Mouse (Mus musculus): Measurements from ENCODE around the gene Gm45140. TPM values are rescaled to one million over a fixed set of nuclear protein-coding genes. Genes with fewer than 3 reads are reported as not detected.
"Not testable (repeated sequence)": the region's sequence is repeated elsewhere in the genome, so short reads cannot be mapped to it uniquely, and the experiment has no call there.

Gene Gm45140
- total and polyA plus RNA-seq, 3 experiments = 9.9 to 26.2 TPM; not detected in 1

- no peak overlapping the region for H3K27ac ChIP-seq (ENCODE audit: control insufficient read depth, low read depth, low read length)
- H3K9ac ChIP-seq (ENCODE audit: control insufficient read depth, low read depth, low read length, poor library complexity, severe bottlenecking) = no peak overlapping the region
- no peaks in the 10 kb centered on the region for H3K79me2 ChIP-seq (ENCODE audit: control insufficient read depth, insufficient read depth, low read length, poor library complexity)
- H3K36me3 ChIP-seq (ENCODE audit: control insufficient read depth in 1 of 2, insufficient read depth in 2 of 2, low read length in 2 of 2) = no peaks in the 10 kb centered on the region
- no peak overlapping the region for H3K4me3 ChIP-seq (ENCODE audit: control insufficient read depth in 1 of 2, insufficient read depth in 1 of 2, low read depth in 2 of 2, low read length in 2 of 2)
- H3K27me3 ChIP-seq (ENCODE audit: control insufficient read depth in 1 of 2, insufficient read depth in 2 of 2, low read length in 2 of 2) = no peaks in the 10 kb centered on the region; a peak in 1 of 4 replicates
- TF ChIP-seq MAFK (IDR thresholded peaks at IDR 0.05; ENCODE audit: borderline replicate concordance, low read depth, low read length) (no peak), ZC3H11A (IDR thresholded peaks at IDR 0.05; ENCODE audit: low read depth, low read length) (peak; percentile 29; the same call in 1 of the 2 replicates), JUND (IDR thresholded peaks at IDR 0.05; ENCODE audit: low read depth, low read length) (no peak), CTCF (IDR thresholded peaks at IDR 0.05 in 2 of 3, conservative IDR thresholded peaks at IDR 0.05 in 1 of 3; ENCODE audit: control insufficient read depth in 1 of 3, insufficient read depth in 1 of 3, low read depth in 2 of 3, low read length in 3 of 3, poor library complexity in 1 of 3, severe bottlenecking in 1 of 3) (peak in 1 of 3 experiments; percentile 35; a peak in 2 of 6 replicates), RAD21 (IDR thresholded peaks at IDR 0.05; ENCODE audit: low read depth, low read length) (peak; percentile 37)
- peaks cover 0 to 2% of the 10 kb centered on the region in 2 experiments; a peak in 1 of 4 replicates for H3K4me1 ChIP-seq (ENCODE audit: control insufficient read depth in 1 of 2, insufficient read depth in 2 of 2, low read length in 2 of 2)
- DNase-seq (ENCODE audit: low read depth, low spot score) = no peak
- no peaks in the 10 kb centered on the region for H3K9me3 ChIP-seq (replicated peaks; ENCODE audit: insufficient read depth, low read length)
Observed at GRCm38 (mm10) chr6:87770626-87771025, 65.0 kb downstream of the Gm45140 start.

GRCm38 (mm10) chr6:87764296-87764695 lies 71.3 kb downstream of the Gm45140 start:
- not testable (repeated sequence) for H3K36me3 ChIP-seq (ENCODE audit: control insufficient read depth in 1 of 2, insufficient read depth in 2 of 2, low read length in 2 of 2); H3K9ac ChIP-seq (ENCODE audit: control insufficient read depth, low read depth, low read length, poor library complexity, severe bottlenecking); H3K4me3 ChIP-seq (ENCODE audit: control insufficient read depth in 1 of 2, insufficient read depth in 1 of 2, low read depth in 2 of 2, low read length in 2 of 2); H3K27ac ChIP-seq (ENCODE audit: control insufficient read depth, low read depth, low read length); H3K27me3 ChIP-seq (ENCODE audit: control insufficient read depth in 1 of 2, insufficient read depth in 2 of 2, low read length in 2 of 2); H3K79me2 ChIP-seq (ENCODE audit: control insufficient read depth, insufficient read depth, low read length, poor library complexity); DNase-seq (ENCODE audit: low read depth, low spot score); H3K4me1 ChIP-seq (ENCODE audit: control insufficient read depth in 1 of 2, insufficient read depth in 2 of 2, low read length in 2 of 2); H3K9me3 ChIP-seq (replicated peaks; ENCODE audit: insufficient read depth, low read length)

GRCm38 (mm10) chr6:87763376-87764280 lies 72.0 kb downstream of the Gm45140 start:
- DNase-seq (ENCODE audit: low read depth, low spot score) = peak; percentile 74
- Histone ChIP-seq H3K9ac (ENCODE audit: control insufficient read depth, low read depth, low read length, poor library complexity, severe bottlenecking) (no peak overlapping the region), H3K4me3 (ENCODE audit: control insufficient read depth in 1 of 2, insufficient read depth in 1 of 2, low read depth in 2 of 2, low read length in 2 of 2) (no peak overlapping the region), H3K4me1 (ENCODE audit: control insufficient read depth in 1 of 2, insufficient read depth in 2 of 2, low read length in 2 of 2) (peaks cover 0 to 2% of the 10 kb centered on the region in 2 experiments; a peak in 1 of 4 replicates), H3K9me3 (replicated peaks; ENCODE audit: insufficient read depth, low read length) (no peaks in the 10 kb centered on the region), H3K36me3 (ENCODE audit: control insufficient read depth in 1 of 2, insufficient read depth in 2 of 2, low read length in 2 of 2) (peaks cover 0 to 2% of the 10 kb centered on the region in 2 experiments; a peak in 2 of 4 replicates), H3K79me2 (ENCODE audit: control insufficient read depth, insufficient read depth, low read length, poor library complexity) (no peaks in the 10 kb centered on the region), H3K27me3 (ENCODE audit: control insufficient read depth in 1 of 2, insufficient read depth in 2 of 2, low read length in 2 of 2) (no peaks in the 10 kb centered on the region), H3K27ac (ENCODE audit: control insufficient read depth, low read depth, low read length) (no peak overlapping the region)
- TF ChIP-seq TCF12 (IDR thresholded peaks at IDR 0.05; ENCODE audit: low read depth, low read length) = peak; percentile 45; the same call in 1 of the 2 replicates
- no peak for TF ChIP-seq KAT2A (conservative IDR thresholded peaks at IDR 0.05; ENCODE audit: low read depth, low read length)
- TF ChIP-seq MAX (IDR thresholded peaks at IDR 0.05; ENCODE audit: low read length) = no peak
- peak; percentile 39 to 50; a peak in 1 of 4 replicates for TF ChIP-seq EP300 (IDR thresholded peaks at IDR 0.05; ENCODE audit: low read depth in 1 of 2, low read length in 2 of 2)
- TF ChIP-seq MYC (IDR thresholded peaks at IDR 0.05; ENCODE audit: low read depth, low read length) = no peak
- no peak for TF ChIP-seq POLR2AphosphoS5 (IDR thresholded peaks at IDR 0.05; ENCODE audit: borderline replicate concordance, low read depth, low read length)
- TF ChIP-seq CTCF (IDR thresholded peaks at IDR 0.05 in 2 of 3, conservative IDR thresholded peaks at IDR 0.05 in 1 of 3; ENCODE audit: control insufficient read depth in 1 of 3, insufficient read depth in 1 of 3, low read depth in 2 of 3, low read length in 3 of 3, poor library complexity in 1 of 3, severe bottlenecking in 1 of 3) = peak; percentile 43 to 89 (median 78)
- peak; percentile 91 for TF ChIP-seq RAD21 (IDR thresholded peaks at IDR 0.05; ENCODE audit: low read depth, low read length)
- TF ChIP-seq ZC3H11A (IDR thresholded peaks at IDR 0.05; ENCODE audit: low read depth, low read length) = peak; percentile 83
- no peak for TF ChIP-seq CHD1 (IDR thresholded peaks at IDR 0.05; ENCODE audit: low read depth, low read length)
- TF ChIP-seq CHD2 (IDR thresholded peaks at IDR 0.05; ENCODE audit: low read length) = no peak
- TF ChIP-seq E2F4 (IDR thresholded peaks at IDR 0.05; ENCODE audit: borderline replicate concordance, low read depth, low read length) = no peak
- no peak for TF ChIP-seq MAZ (IDR thresholded peaks at IDR 0.05; ENCODE audit: low read depth, low read length)
- TF ChIP-seq USF1 (IDR thresholded peaks at IDR 0.05; ENCODE audit: low read depth, low read length) = no peak
- no peak for TF ChIP-seq TAL1 (IDR thresholded peaks at IDR 0.05; ENCODE audit: low read length)
- peak; percentile 90 for TF ChIP-seq SMC3 (IDR thresholded peaks at IDR 0.05; ENCODE audit: low read depth, low read length)
- TF ChIP-seq POLR2A (IDR thresholded peaks at IDR 0.05; ENCODE audit: control insufficient read depth in 1 of 2, insufficient read depth in 1 of 2, low read depth in 1 of 2, low read length in 2 of 2, poor library complexity in 1 of 2) = no peak
- TF ChIP-seq NRF1 (IDR thresholded peaks at IDR 0.05; ENCODE audit: insufficient read depth, low read depth, low read length, poor library complexity, severe bottlenecking) = no peak
- TF ChIP-seq GABPA (IDR thresholded peaks at IDR 0.05; ENCODE audit: low read depth, low read length) = no peak
- TF ChIP-seq MEF2A (IDR thresholded peaks at IDR 0.05; ENCODE audit: extremely low read depth, insufficient replicate concordance, low read depth, low read length, poor library complexity, severe bottlenecking) = no peak
- TF ChIP-seq POLR2AphosphoS2 (IDR thresholded peaks at IDR 0.05; ENCODE audit: low read length) = no peak
